Mouse (Mus musculus) layer of hippocampus, postnatal 10 days (tissue): ENCODE results near the gene Pdrg1. TPM values are rescaled to one million over a fixed set of nuclear protein-coding genes. Genes with fewer than 3 reads are reported as not detected.

ENCODE experiments used
- DNase-seq, 2 experiments: peaks; one replicate each; pipeline ENCODE4 v3.0.0; 2021; ENCODE audit warnings: low spot score in 2 of 2
- long read RNA-seq: library from polyadenylated mRNA; stranded (forward); transcript quantifications from one replicate; pipeline ENCODE4 v2.0.0, GENCODE M21; 2023
- total RNA-seq, 2 experiments: library from RNA; stranded (reverse); gene quantifications; 2 replicates each; pipeline ENCODE4 v1.2.3; 2021

The Pdrg1 gene
- 10 to 100 TPM; 42.9 to 57.5 TPM for total RNA-seq
- long read RNA-seq, transcript Pdrg1-201 (5 exons, 1,273 nt): major isoform, 47 of 59 reads
- long read RNA-seq, partial matches to known transcripts: 1 of 59 reads
- long read RNA-seq, other reads (novel, unspliced or antisense): 11 of 59 reads

DNA sequence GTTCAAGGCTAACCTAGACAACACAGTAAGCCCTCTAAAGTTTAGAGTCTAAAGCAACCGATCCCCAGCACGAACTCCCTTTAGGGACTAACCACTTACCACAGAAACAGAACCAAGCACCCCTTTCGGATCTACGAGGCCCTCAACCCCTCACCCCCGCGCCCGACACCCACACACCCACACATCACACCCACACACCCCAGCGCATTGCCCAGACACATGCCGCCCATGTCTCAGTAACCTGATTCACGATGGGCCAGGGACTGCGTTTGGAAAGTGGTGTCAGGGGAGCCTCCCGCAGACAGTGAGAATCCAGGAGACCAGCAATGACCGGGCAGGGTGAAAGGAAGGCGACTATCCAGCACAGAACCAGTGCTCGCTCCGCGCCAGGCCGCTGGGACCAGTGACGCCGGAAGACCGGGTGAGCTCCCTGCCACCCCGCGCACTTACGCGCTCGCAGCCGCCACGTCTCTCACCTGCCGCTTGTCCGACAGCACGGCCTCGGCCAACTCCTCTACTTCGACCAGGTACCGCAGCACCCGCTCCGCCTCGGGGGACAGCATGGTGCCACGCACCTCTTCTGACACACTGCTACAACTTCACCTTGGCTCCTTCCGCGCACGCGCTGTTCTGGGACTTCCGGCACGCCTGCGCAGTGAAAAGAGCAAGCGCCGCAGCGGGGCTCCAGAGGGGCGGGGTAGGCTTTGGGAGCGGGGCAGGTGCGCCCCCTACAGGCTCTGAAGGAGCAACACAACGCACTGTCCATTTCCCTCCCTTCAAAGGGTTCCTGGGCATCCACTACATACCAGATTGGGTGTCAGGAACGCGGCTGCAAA is at the start of gene Pdrg1:
Pdrg1 (minus strand) TSS at position 670 of the 836 bp plus-strand sequence.
- peak; percentile 95 to 99 for DNase-seq

DNA sequence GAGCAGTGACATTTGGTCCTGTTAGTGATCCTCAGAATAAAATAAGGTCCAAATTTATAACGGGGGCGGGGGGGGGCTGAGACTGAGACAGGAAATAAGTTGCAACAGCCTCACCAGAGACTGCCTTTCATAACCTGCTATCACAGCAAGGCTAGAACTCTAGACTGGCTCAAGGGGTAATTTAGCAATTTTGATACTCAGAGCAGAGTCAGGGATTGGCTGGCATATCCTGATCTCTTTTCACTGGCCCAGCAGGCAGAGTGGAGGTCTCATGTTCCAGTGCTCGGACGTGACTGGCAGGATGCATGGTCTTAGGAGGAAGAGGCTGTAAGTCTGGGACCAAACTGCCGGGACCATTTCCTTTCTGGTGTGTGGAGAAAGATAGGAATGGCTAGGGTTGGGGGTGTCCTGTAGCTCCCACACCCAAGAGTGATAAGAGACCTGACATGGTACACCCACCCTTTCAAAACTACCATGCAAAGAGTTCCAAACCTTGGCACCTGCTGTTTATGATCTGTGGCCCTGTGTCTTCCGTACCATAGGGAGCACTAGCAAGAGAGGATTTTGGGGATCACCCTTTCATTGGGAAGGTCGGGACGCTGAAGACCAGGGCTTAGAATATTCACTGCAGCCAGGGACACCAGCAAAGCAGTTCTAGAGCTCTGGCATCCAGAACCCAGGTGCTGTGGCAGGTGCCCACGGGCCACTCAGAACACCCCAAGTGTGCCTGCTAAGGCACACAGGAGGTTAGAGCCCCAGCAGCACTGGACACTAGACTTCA is 49.2 kb upstream of the Pdrg1 start:
- no peak for DNase-seq

DNA sequence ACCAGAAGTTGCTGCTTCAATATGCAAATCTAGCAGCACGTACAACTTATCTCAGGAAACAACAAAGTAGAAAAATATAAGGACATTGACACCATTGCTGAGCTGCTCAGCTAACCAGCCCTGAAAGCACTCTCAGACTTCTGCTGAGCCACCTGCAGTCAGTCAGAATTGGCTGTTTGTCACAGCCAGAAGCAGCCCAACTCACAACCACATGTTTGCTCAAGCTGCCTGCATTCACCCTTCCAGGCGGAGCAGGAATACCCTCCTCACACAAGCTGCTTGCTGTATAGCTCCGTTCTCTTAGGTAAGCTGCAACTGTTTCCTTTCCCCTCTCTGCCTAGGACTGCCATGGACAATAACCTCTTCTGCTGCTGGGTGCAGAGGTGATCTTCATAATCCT is 48.2 kb upstream of the Pdrg1 start:
- DNase-seq: peak; percentile 38 to 42

DNA sequence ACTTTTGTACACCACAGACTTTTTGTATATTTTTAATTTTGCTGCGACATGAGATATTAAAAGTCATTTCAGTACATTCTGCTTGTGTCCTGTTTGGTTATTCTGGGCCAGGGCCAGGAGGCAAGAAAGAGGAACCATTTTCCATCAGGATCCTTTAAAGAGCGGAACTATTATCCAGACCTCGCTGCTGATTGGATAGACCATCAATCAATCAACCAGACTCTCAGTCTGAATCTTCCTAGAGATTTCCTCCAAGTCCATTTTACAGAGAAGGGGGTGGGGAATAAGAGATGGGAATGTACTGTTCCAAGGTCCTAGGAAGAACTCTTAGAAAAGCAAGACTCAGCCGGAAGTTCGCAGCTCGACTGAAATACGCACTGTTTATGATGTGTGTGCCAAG is 45.0 kb upstream of the Pdrg1 start:
- no peak for DNase-seq

- DNase-seq: no peak
Observed at GRCm38 (mm10) chr2:153058365-153058764, 43.1 kb upstream of the Pdrg1 start.

DNA sequence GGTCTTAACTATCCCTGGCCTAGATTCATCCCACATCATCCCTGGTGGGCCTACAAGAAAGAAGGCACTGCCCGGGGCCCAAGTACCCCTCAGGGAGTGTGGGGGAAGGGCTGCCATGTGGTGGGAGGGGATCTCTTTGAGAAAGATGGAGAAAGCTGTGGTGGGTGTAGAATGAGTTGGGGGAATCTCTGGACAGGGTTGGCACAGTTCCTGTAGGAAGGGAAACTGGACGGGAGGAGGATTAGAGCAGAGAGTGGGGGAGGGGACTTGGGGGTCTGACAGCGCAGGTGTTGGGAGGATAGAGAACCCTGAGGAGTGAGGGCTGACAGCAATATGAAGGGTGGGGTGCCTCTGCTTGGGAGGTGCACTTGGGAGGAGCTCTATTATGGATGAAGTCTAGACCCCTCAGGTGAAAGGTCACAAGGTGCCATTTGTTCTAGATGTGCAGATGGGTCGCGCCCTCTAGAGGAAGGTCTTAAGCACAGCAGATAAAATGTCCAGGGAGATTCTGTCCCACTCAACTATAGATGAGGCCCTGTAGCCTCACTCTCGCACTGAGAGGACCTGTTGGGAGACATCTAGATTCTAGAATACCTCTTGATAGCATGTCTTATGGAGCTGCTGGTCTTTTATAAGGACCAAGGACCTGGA is 40.2 kb upstream of the Pdrg1 start:
- no peak for DNase-seq

DNA sequence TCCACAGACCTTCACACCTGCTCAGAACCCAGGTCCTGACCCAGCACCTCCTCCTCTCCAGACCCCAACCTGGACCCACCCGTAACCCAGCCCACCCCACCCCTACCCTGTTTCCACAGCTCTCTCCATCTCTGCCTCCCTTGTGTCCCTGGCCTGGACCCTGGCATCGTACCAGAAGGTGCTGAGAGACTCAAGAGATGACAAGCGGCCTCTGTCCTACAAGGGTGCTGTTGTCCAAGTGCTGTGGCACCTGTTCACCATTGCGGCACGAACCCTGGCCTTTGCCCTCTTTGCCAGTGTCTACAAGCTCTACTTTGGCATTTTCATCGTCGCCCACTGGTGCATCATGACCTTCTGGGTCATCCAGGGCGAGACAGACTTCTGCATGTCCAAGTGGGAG is 38.7 kb upstream of the Pdrg1 start:
- DNase-seq: no peak

GRCm38 (mm10) chr2:153052700-153053351 is 37.6 kb upstream of the Pdrg1 start:
- DNase-seq: peak; percentile 41 to 44

- no peak for DNase-seq
Observed at GRCm38 (mm10) chr2:153051537-153051936, 36.3 kb upstream of the Pdrg1 start.

GRCm38 (mm10) chr2:153051095-153051494 is 35.9 kb upstream of the Pdrg1 start:
- DNase-seq: no peak

- no peak for DNase-seq
Observed at GRCm38 (mm10) chr2:153049997-153050358, 34.8 kb upstream of the Pdrg1 start.

- peak; percentile 35 to 44 for DNase-seq
Observed at GRCm38 (mm10) chr2:153049288-153049996, 34.2 kb upstream of the Pdrg1 start.

- peak; percentile 79 to 81 for DNase-seq
Observed at GRCm38 (mm10) chr2:153047828-153048465, 32.7 kb upstream of the Pdrg1 start.

DNA sequence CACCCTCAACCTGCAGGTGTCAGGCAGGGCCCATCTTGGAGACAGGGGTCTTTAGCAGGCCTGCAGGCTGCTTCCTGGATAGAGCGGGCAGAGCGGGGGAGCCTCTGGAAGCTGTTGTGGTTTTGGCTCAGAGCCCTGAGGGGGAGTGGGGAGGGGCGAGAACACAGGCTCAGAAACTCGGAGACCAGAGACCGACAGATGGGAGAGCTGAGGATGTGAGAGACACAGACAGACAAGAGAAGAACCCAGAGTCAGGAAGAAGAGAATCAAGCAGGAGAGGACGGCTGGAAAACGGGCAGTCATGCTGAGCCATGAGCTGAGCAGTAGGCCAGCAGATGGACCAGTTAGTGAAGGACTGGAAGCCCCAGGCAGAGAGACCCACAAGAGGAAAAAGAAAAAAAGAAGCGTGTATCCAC is 30.7 kb upstream of the Pdrg1 start:
- DNase-seq: peak in 1 of 2 experiments; percentile 52

DNA sequence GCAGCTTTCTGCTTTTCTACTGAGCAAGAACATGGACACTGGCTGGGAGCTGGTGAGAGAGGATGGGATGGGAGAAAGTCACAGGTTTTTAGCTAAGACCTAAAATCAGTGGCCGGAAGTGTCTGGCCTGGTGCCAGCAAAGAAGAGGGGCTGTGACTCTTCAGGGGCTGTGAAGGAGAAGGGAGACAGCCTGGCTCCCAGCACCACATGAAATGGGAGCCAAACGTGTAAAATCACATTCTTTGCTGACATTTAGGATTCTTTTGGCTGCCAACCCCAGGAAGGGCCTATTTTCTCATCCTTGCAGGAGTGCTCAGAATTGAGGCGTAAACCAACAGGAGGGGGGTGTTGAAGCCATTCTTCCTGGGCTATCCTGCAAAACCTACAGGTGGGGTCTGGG is 28.7 kb upstream of the Pdrg1 start:
- no peak for DNase-seq

GRCm38 (mm10) chr2:153036690-153037089 is 21.5 kb upstream of the Pdrg1 start:
- DNase-seq: no peak

GRCm38 (mm10) chr2:153033545-153034230 is 18.5 kb upstream of the Pdrg1 start:
- DNase-seq: no peak

DNA sequence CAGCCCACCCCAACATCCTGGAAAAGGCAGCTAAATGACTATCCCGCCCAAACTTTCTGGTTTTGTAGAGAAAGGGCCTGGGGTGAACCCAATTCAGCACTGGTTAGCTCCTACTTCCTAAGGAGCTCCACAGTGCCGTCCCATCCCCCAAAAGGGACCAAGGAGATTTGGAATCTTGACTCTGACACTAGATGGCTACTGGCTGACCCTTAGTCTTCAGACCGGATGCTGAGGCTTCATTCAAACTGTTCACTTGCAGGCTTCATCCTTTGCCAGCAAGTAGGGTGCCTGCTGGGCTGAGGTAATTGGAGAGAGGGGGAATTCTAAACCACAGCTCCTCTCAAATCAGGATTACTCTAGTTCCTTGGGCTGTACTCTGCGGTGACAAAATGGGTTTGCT is 17.7 kb upstream of the Pdrg1 start:
- no peak for DNase-seq

GRCm38 (mm10) chr2:153032083-153032842 is 17.0 kb upstream of the Pdrg1 start:
- peak; percentile 82 to 84 for DNase-seq
